Mouse (Mus musculus): ENCODE data around the gene Tcf7.

GRCm38 (mm10) chr11:52274456-52275112, 8.2 kb downstream of the Tcf7 start:
- TF ChIP-seq EP300 (IDR thresholded peaks at IDR 0.05; ENCODE audit: low read depth) (no peak), CTCF (IDR thresholded peaks at IDR 0.05; ENCODE audit: low read depth) (no peak)

All from liver, embryonic 14.5 days (tissue).